In genomic region chr19:8663911-8664421, GRCm38 (mm10) we compare ENCODE assay signal across 9 mouse cellular contexts. TPM values are rescaled to one million over a fixed set of nuclear protein-coding genes. Genes with fewer than 3 reads are reported as not detected.
A peak's percentile ranks its signal among the peaks of the same experiment; 100 is the strongest.
DNase-seq lines count a peak whose midpoint lies in the region; ATAC-seq and TF ChIP-seq lines count a peak whose summit lies in the region.
"Had no signal": no experiment of that assay in that cellular context is flagged by ENCODE, and none has a peak within 500 bp of the region (broad histone marks: within the 10 kb centered on the region; RNA-seq: fewer than 3 reads in every experiment).

No protein-coding gene starts in this region.

- 25% methylated on average over 10 of the region's 10 CpGs for WGBS in bone marrow, adult 2 months
- 52% methylated on average over 10 of the region's 10 CpGs for WGBS in hindbrain, embryonic 15.5 days
- WGBS in limb, embryonic 10.5 days, result 60% methylated on average over 10 of the region's 10 CpGs
- 9% methylated on average over 10 of the region's 10 CpGs for WGBS in cerebellum, adult 2 months

- H3K36me3 ChIP-seq in hindbrain, embryonic 15.5 days, result no peaks in the 10 kb centered on the region
- no peaks in the 10 kb centered on the region for H3K36me3 ChIP-seq in limb, embryonic 10.5 days

- H3K4me1 ChIP-seq in bone marrow, adult 2 months (ENCODE audit: control insufficient read depth, insufficient read depth, low read length), result peaks cover 1% of the 10 kb centered on the region; the same call in 1 of the 2 replicates
- peaks cover 26% of the 10 kb centered on the region for H3K4me1 ChIP-seq in hindbrain, embryonic 15.5 days (replicated peaks)
- H3K4me1 ChIP-seq in limb, embryonic 10.5 days, result peaks cover 13% of the 10 kb centered on the region
- H3K4me1 ChIP-seq in cerebellum, adult 2 months (ENCODE audit: control insufficient read depth, insufficient read depth, low read length), result peaks cover 5% of the 10 kb centered on the region

- TF ChIP-seq CTCF in bone marrow, adult 2 months (IDR thresholded peaks at IDR 0.05; ENCODE audit: control insufficient read depth, insufficient read depth, low read length), result no peak
- TF ChIP-seq CTCF in cerebellum, adult 2 months (IDR thresholded peaks at IDR 0.05; ENCODE audit: borderline replicate concordance, insufficient read depth, low read depth, low read length), result no peak

- 0 out of 2 replicates have a peak, but pooled peaks have one; percentile 2 for ATAC-seq in hindbrain, embryonic 15.5 days (ENCODE audit: low FRiP score, low read depth)

- DNase-seq in adrenal gland, postnatal 14 days, result peak; percentile 51
- no peak for DNase-seq in adrenal gland, postnatal 10 days
- no peak for DNase-seq in limb, embryonic 10.5 days (ENCODE audit: low spot score)
- DNase-seq in thymus, postnatal 10 days (ENCODE audit: low spot score in 2 of 2), result no peak
- no peak for DNase-seq in cerebellum, adult 2 months
- no peak for DNase-seq in thymus, adult 18-20 months

- H3K27ac ChIP-seq in bone marrow, adult 2 months (ENCODE audit: control insufficient read depth, insufficient read depth, low read depth, low read length, poor library complexity), result 0 out of 2 replicates have a peak overlapping the region, but pooled peaks have one; percentile 19
- H3K27ac ChIP-seq in hindbrain, embryonic 15.5 days (replicated peaks), result no peak overlapping the region
- peak overlapping the region; percentile 36; the same call in 1 of the 2 replicates for H3K27ac ChIP-seq in limb, embryonic 10.5 days
- H3K27ac ChIP-seq in cerebellum, adult 2 months (ENCODE audit: insufficient read depth, low read length), result no peak overlapping the region
- H3K27ac ChIP-seq: liver, embryonic 14.5 days had no signal

- H3K9me3 ChIP-seq in hindbrain, embryonic 15.5 days, result no peaks in the 10 kb centered on the region
- no peaks in the 10 kb centered on the region for H3K9me3 ChIP-seq in limb, embryonic 10.5 days (replicated peaks)

- H3K4me3 ChIP-seq in bone marrow, adult 2 months (replicated peaks; ENCODE audit: control insufficient read depth, low read depth, low read length), result no peak overlapping the region
- no peak overlapping the region for H3K4me3 ChIP-seq in hindbrain, embryonic 15.5 days
- no peak overlapping the region for H3K4me3 ChIP-seq in limb, embryonic 10.5 days
- no peak overlapping the region for H3K4me3 ChIP-seq in cerebellum, adult 2 months (replicated peaks; ENCODE audit: insufficient read depth, low read depth, low read length)

- peak overlapping the region; percentile 29; the same call in 1 of the 2 replicates for H3K4me2 ChIP-seq in hindbrain, embryonic 15.5 days

- H3K27me3 ChIP-seq in hindbrain, embryonic 15.5 days, result no peaks in the 10 kb centered on the region
- peaks cover 35% of the 10 kb centered on the region for H3K27me3 ChIP-seq in limb, embryonic 10.5 days (ENCODE audit: low read depth, poor library complexity, severe bottlenecking)
- no peaks in the 10 kb centered on the region for H3K27me3 ChIP-seq in cerebellum, adult 2 months (ENCODE audit: control insufficient read depth, insufficient read depth, low read length)

- no peak for TF ChIP-seq POLR2A in bone marrow, adult 2 months (IDR thresholded peaks at IDR 0.05; ENCODE audit: borderline replicate concordance, control insufficient read depth, low read depth, low read length)
- no peak for TF ChIP-seq POLR2A in cerebellum, adult 2 months (IDR thresholded peaks at IDR 0.05; ENCODE audit: borderline replicate concordance, insufficient read depth, low read length)

- H3K9ac ChIP-seq in hindbrain, embryonic 15.5 days, result no peak overlapping the region
- H3K9ac ChIP-seq: liver, embryonic 14.5 days had no signal

RNA-seq across cellular contexts. Expression of gene Chrm1, which starts 0.4 kb away (rescaled TPM):
- total RNA-seq in adrenal gland, postnatal 14 days (2021), result 1.5 and 2.4 TPM in 2 replicates
- total RNA-seq in adrenal gland, postnatal 10 days (2021), result 1 to 10 TPM; 2.1 to 2.5 TPM
- polyA plus RNA-seq in bone marrow, adult 2 months (2011; ENCODE audit: insufficient read depth, insufficient read length, low replicate concordance, missing spikeins), result 0.32 TPM in 1 of 2 replicates, not detected in the other
- polyA plus RNA-seq in hindbrain, embryonic 15.5 days (2015; fragmentation: Nextera tagmentation; extraction: Ambion mirVana), result 0.54 and 0.67 TPM in 2 replicates
- 0.10 TPM in 1 of 2 replicates, not detected in the other for polyA plus RNA-seq in limb, embryonic 10.5 days (2016; fragmentation: Nextera tagmentation; extraction: Ambion mirVana)
- polyA plus RNA-seq in cerebellum, adult 2 months (2012; rRNA removed), result 0.63 and 0.88 TPM in 2 replicates

RNA-seq across cellular contexts. Expression of gene Slc22a6, which starts 46.1 kb away (rescaled TPM):
- total RNA-seq in adrenal gland, postnatal 14 days (2021), result not detected in 2 replicates
- total RNA-seq in adrenal gland, postnatal 10 days (2021), result not detected
- 0.75 TPM in 1 of 2 replicates, not detected in the other for polyA plus RNA-seq in bone marrow, adult 2 months (2011; ENCODE audit: insufficient read depth, insufficient read length, low replicate concordance, missing spikeins)
- polyA plus RNA-seq in hindbrain, embryonic 15.5 days (2015; fragmentation: Nextera tagmentation; extraction: Ambion mirVana), result 9.6 and 11.9 TPM in 2 replicates
- not detected in 2 replicates for polyA plus RNA-seq in limb, embryonic 10.5 days (2016; fragmentation: Nextera tagmentation; extraction: Ambion mirVana)
- 2.5 and 3.9 TPM in 2 replicates for polyA plus RNA-seq in cerebellum, adult 2 months (2012; rRNA removed)

RNA-seq across cellular contexts. Expression of gene Slc3a2, which starts 59.2 kb away (rescaled TPM):
- total RNA-seq in adrenal gland, postnatal 14 days (2021), result 178 and 199 TPM in 2 replicates
- total RNA-seq in adrenal gland, postnatal 10 days (2021), result 100 to 1,000 TPM in 1 of 2 experiments, 10 to 100 TPM in 1; 97.4 to 178 TPM
- polyA plus RNA-seq in bone marrow, adult 2 months (2011; ENCODE audit: insufficient read depth, insufficient read length, low replicate concordance, missing spikeins), result 58.4 and 65.7 TPM in 2 replicates
- polyA plus RNA-seq in hindbrain, embryonic 15.5 days (2015; fragmentation: Nextera tagmentation; extraction: Ambion mirVana), result 170 and 175 TPM in 2 replicates
- 119 and 128 TPM in 2 replicates for polyA plus RNA-seq in limb, embryonic 10.5 days (2016; fragmentation: Nextera tagmentation; extraction: Ambion mirVana)
- 214 and 221 TPM in 2 replicates for polyA plus RNA-seq in cerebellum, adult 2 months (2012; rRNA removed)

Comparison
In these comparisons a context has a peak if more than half of its experiments do, and no peak if none do; other contexts are left out.
1. H3K27ac ChIP-seq: peak in bone marrow, adult 2 months (single experiment) and limb, embryonic 10.5 days (single experiment); none in hindbrain, embryonic 15.5 days (single experiment) and cerebellum, adult 2 months (single experiment).